Mouse (Mus musculus) neural tube, embryonic 11.5 days (tissue): ENCODE data around the gene Plekhm2. TPM values are rescaled to one million over a fixed set of nuclear protein-coding genes. Genes with fewer than 3 reads are reported as not detected.

Source experiments
- ATAC-seq: fragments of 200-750 bp; cut with Nextera tagmentation; 2 replicates; pipeline ENCODE4 v1.8.0; 2017; ENCODE audit warnings: moderate number of reproducible peaks, mild to moderate bottlenecking, moderate TSS enrichment, moderate library complexity; ENCODE audit not compliant: insufficient read depth, low FRiP score, low TSS enrichment
- DNase-seq: peaks from one replicate; pipeline ENCODE4 v3.0.0-alpha.2; 2015; ENCODE audit warnings: low spot score
- H3K27ac ChIP-seq: fragments of 300-500 bp; sonication (generic); 2 replicates; pipeline ENCODE4 v1.5.1; 2014; ENCODE audit warnings: low read depth, mild to moderate bottlenecking, low read length
- H3K27me3 ChIP-seq: fragments of 300-500 bp; sonication (generic); 2 replicates; pipeline ENCODE4 v1.6.1; 2014; ENCODE audit warnings: mild to moderate bottlenecking, low read length, mixed read lengths; ENCODE audit not compliant: control insufficient read depth, insufficient read depth
- H3K36me3 ChIP-seq: fragments of 300-500 bp; sonication (generic); 2 replicates; pipeline ENCODE4 v1.6.1; 2014; ENCODE audit warnings: mild to moderate bottlenecking, low read length, moderate library complexity, mixed read lengths; ENCODE audit not compliant: control insufficient read depth, insufficient read depth
- H3K4me1 ChIP-seq: fragments of 300-500 bp; sonication (generic); 2 replicates; pipeline ENCODE4 v1.6.1; 2014; ENCODE audit warnings: low read length, mixed read lengths; ENCODE audit not compliant: control insufficient read depth, insufficient read depth
- H3K4me2 ChIP-seq: fragments of 300-500 bp; sonication (generic); 2 replicates; pipeline ENCODE4 v1.6.1; 2014; ENCODE audit warnings: low read depth, mild to moderate bottlenecking, moderate library complexity
- H3K4me3 ChIP-seq: fragments of 300-500 bp; sonication (generic); 2 replicates; pipeline ENCODE4 v1.5.1; 2014; ENCODE audit warnings: low read depth, low read length
- H3K9ac ChIP-seq: fragments of 300-500 bp; sonication (generic); 2 replicates; pipeline ENCODE4 v1.6.1; 2014; ENCODE audit warnings: mild to moderate bottlenecking, low read length
- H3K9me3 ChIP-seq: fragments of 300-500 bp; sonication (generic); 2 replicates; pipeline ENCODE4 v1.6.1; 2016; ENCODE audit warnings: low read length; ENCODE audit not compliant: control insufficient read depth
- WGBS: fragments of 180-500 bp; shearing (Covaris S2); extraction: QIAGEN DNeasy Blood & Tissue Kit; methylation state at CpG from one replicate; pipeline ENCODE4 v1.1.7; 2014; 5-methylcytosine and 5-hydroxymethylcytosine counted together
- polyA plus RNA-seq: library from polyadenylated mRNA; unstranded; fragments of >200 nt; fragmentation: Nextera tagmentation; extraction: Ambion mirVana; gene quantifications from 2 replicates; pipeline ENCODE4 v1.2.1, GENCODE M21; 2014

Gene Plekhm2
- polyA plus RNA-seq, 1 experiment from 2014 or later, result 3.4 TPM

- Histone ChIP-seq H3K4me3 (no peak overlapping the region), H3K9me3 (no peaks in the 10 kb centered on the region), H3K4me2 (no peak overlapping the region), H3K27me3 (no peaks in the 10 kb centered on the region), H3K27ac (no peak overlapping the region), H3K9ac (no peak overlapping the region), H3K36me3 (peaks cover 25% of the 10 kb centered on the region), H3K4me1 (no peaks in the 10 kb centered on the region)
- ATAC-seq (no peak), DNase-seq (no peak)
- 96% methylated on average over 20 of the region's 20 CpGs for WGBS
These were observed 33.4 kb downstream of the Plekhm2 start for GRCm38 (mm10) chr4:141631250-141631649.

- Histone ChIP-seq H3K9ac (no peak overlapping the region), H3K36me3 (peaks cover 25% of the 10 kb centered on the region), H3K4me2 (no peak overlapping the region), H3K4me1 (no peaks in the 10 kb centered on the region), H3K27me3 (no peaks in the 10 kb centered on the region), H3K9me3 (no peaks in the 10 kb centered on the region), H3K4me3 (no peak overlapping the region), H3K27ac (no peak overlapping the region)
- no peak for DNase-seq
- no peak for ATAC-seq
- WGBS, result 100% methylated on average over 7 of the region's 11 CpGs
These were observed 34.7 kb downstream of the Plekhm2 start for GRCm38 (mm10) chr4:141630021-141630420.

GRCm38 (mm10) chr4:141628661-141629060 lies 36.0 kb downstream of the Plekhm2 start:
- H3K4me1 ChIP-seq, result no peaks in the 10 kb centered on the region
- ATAC-seq, result no peak
- H3K36me3 ChIP-seq, result peaks cover 23% of the 10 kb centered on the region
- DNase-seq, result no peak
- WGBS, result 80% methylated on average over 14 of the region's 14 CpGs
- no peak overlapping the region for H3K27ac ChIP-seq
- H3K4me2 ChIP-seq, result no peak overlapping the region
- no peak overlapping the region for H3K9ac ChIP-seq
- no peaks in the 10 kb centered on the region for H3K27me3 ChIP-seq
- H3K4me3 ChIP-seq, result no peak overlapping the region
- H3K9me3 ChIP-seq, result no peaks in the 10 kb centered on the region

GRCm38 (mm10) chr4:141627502-141627901 lies 37.2 kb downstream of the Plekhm2 start:
- Histone ChIP-seq H3K4me3 (no peak overlapping the region), H3K9ac (no peak overlapping the region), H3K36me3 (peaks cover 20% of the 10 kb centered on the region), H3K27me3 (no peaks in the 10 kb centered on the region), H3K9me3 (no peaks in the 10 kb centered on the region), H3K4me2 (no peak overlapping the region), H3K27ac (no peak overlapping the region), H3K4me1 (no peaks in the 10 kb centered on the region)
- no peak for ATAC-seq
- 83% methylated on average over 5 of the region's 5 CpGs for WGBS
- no peak for DNase-seq

DNA sequence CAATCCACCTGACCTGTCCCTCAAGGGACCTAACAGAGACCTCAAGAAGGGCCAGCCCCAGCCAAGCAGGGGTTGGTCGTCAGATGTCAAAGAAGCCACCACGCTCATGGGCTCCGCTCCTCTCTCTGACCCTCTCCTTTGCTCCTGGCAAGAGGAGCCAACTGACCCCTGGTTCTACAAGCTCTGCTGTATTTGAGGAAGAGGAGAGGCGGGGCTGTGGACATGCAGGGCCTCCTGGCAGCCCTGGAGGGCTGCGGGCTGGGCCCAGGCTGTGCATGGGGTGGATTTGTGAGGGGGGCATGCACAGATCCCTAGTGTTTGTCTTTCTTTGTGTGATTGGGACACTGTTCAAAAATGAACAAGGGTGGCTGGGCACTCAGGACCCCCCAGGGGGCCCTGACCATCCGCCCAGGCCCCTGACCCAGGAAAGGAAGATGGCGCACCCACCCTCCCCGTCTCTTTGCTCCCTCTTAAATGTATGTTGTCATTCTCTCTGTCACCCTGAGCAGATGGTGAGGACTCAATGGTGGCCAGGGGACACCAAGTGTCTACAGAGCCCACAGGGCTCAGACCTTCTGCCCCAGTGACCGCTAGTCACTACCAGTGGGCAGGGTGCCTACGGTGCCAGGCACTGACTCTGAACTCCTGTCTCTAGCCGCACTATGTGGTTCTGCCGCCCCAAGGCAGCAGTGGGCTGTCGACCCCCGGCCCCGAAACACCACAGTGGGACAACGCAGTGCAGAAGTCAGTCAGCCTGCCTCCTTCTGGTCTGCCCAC lies 38.7 kb downstream of the Plekhm2 start:
- H3K9ac ChIP-seq, result no peak overlapping the region
- no peaks in the 10 kb centered on the region for H3K27me3 ChIP-seq
- ATAC-seq, result no peak
- no peaks in the 10 kb centered on the region for H3K4me1 ChIP-seq
- WGBS, result 90% methylated on average over 16 of the region's 16 CpGs
- no peak overlapping the region for H3K4me3 ChIP-seq
- peaks cover 6% of the 10 kb centered on the region for H3K36me3 ChIP-seq
- DNase-seq, result no peak
- no peaks in the 10 kb centered on the region for H3K9me3 ChIP-seq
- H3K27ac ChIP-seq, result no peak overlapping the region
- no peak overlapping the region for H3K4me2 ChIP-seq

DNA sequence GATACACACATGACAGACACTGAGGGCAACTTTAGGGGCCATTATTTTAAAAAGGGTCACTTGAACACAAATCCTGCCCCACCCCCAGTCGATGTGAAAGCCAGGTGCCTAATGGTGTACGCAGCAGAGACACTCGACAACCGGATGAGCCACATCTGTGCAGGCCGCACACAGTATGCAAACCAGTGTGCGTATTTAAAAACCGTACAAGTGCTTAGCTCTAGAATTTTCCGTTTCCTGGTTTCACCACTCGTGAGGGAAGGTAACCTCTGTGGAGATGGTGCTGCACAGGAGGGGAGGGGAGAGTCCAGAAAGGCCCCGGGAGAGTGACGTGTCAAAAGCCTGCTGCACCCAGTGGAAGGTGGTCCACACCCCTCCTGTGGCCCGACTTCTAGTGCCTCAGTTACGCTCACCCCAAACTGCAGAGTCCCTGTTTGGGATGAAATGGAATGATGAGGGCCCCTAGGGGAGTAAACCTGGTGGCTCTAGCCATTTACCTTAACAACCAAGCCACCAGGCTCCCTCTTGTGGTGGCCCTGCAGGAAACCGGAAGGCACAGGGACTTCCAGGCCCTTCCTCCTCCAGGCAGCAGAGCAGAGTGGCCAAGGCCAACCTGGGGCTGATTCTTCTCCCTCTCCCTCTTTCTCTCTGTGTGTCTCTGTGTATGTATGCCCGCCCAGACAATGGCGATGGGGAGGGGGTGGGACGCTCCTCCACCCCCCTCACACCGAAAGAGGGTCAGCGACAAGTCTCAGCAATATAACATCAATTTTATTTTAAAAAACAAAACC lies 39.5 kb downstream of the Plekhm2 start:
- DNase-seq, result no peak

GRCm38 (mm10) chr4:141624134-141624533 lies 40.6 kb downstream of the Plekhm2 start:
- no peak overlapping the region for H3K4me2 ChIP-seq
- 92% methylated on average over 8 of the region's 8 CpGs for WGBS
- H3K36me3 ChIP-seq, result peaks cover 3% of the 10 kb centered on the region; the same call in 1 of the 2 replicates
- H3K4me1 ChIP-seq, result no peaks in the 10 kb centered on the region
- no peaks in the 10 kb centered on the region for H3K27me3 ChIP-seq
- ATAC-seq, result no peak
- H3K27ac ChIP-seq, result no peak overlapping the region
- H3K4me3 ChIP-seq, result no peak overlapping the region
- no peaks in the 10 kb centered on the region for H3K9me3 ChIP-seq
- no peak for DNase-seq
- H3K9ac ChIP-seq, result no peak overlapping the region

More for the DNA sequence above, 39.5 kb downstream of the Plekhm2 start:
- WGBS, result 77% methylated on average over 19 of the region's 19 CpGs
- Histone ChIP-seq H3K27me3 (no peaks in the 10 kb centered on the region), H3K9ac (no peak overlapping the region), H3K4me2 (no peak overlapping the region), H3K4me1 (no peaks in the 10 kb centered on the region), H3K36me3 (peaks cover 6% of the 10 kb centered on the region), H3K4me3 (no peak overlapping the region), H3K27ac (no peak overlapping the region), H3K9me3 (no peaks in the 10 kb centered on the region)
- ATAC-seq, result no peak

GRCm38 (mm10) chr4:141623666-141624065 lies 41.0 kb downstream of the Plekhm2 start, which contains the start of gene Slc25a34:
Gene Slc25a34 (minus strand): TSS chr4:141623821.
- DNase-seq (no peak), ATAC-seq (no peak)
- Histone ChIP-seq H3K27me3 (no peaks in the 10 kb centered on the region), H3K9me3 (no peaks in the 10 kb centered on the region), H3K4me3 (no peak within 1 kb of the TSS), H3K27ac (no peak within 1 kb of the TSS), H3K4me1 (no peaks in the 10 kb centered on the region), H3K4me2 (no peak within 1 kb of the TSS), H3K36me3 (peaks cover 3% of the 10 kb centered on the region; the same call in 1 of the 2 replicates), H3K9ac (0 out of 2 replicates have a peak within 1 kb of the TSS, but pooled peaks have one; percentile 6)
- 56% methylated on average over 1 of the region's 1 CpGs for WGBS
